Mouse (Mus musculus) spleen, postnatal 14 days (tissue): ENCODE measurements around the gene Grhpr.
"Not testable (repeated sequence)": the region's sequence is repeated elsewhere in the genome, so short reads cannot be mapped to it uniquely, and the experiment has no call there.

Source experiments
- DNase-seq, 2 experiments: peaks; one replicate each; pipeline ENCODE4 v3.0.0; 2021 to 2022; ENCODE audit warnings: low spot score in 2 of 2

Grhpr gene

DNA sequence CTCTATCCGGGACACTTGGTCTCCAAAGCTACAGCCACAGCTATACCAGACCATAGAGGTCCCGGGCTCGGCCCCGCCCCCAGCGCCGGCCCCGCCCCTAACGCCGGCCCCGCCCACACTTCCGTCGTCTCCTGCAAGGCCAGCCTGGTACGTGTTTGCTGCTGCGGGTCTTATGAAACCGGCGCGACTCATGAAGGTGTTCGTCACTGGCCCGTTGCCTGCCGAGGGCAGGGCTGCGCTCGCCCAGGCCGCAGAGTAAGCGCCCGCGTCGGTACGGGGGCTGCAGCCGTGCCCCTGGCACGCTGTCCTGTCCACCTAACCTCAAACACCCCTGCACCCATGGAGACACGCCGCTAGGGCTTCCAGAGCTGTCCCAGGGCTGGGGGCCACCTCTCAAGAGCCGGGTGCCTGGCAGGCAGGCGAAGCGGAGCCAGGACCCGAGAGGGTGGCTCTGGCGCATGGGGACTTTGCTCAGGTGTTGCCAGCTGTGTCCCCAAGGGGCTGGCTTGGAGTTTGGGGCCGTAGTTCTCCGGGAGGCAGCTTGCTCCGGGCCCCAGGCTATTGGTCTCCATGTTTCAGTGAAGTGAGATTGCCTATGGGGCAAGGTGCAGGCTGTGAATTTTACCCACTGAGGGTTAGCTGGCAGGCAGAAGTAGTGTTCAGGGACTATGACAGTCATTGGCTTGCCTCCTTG, at the start of gene Grhpr:
Gene Grhpr, plus strand, starts transcription at position 116 of the 694 bp plus-strand sequence.
- peak; percentile 70 to 78 for DNase-seq

DNA sequence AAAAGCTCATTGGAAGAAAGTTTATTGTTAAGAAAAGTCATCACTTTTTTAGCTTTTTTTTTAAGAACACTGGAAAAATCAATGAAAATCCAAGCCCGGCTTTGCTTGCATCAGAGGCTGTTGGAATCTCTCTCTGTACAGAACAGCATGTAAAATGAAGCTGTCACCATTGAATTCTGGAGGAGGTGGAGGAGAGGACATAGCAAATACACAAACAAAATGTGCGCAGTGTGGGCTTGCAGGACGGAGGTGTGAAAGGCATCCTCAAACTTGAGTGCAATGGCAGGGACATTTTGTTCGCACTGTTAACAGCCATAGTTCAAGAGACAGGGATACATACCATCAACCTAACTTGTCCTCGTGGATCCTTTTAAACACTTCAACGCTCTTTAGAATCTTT, 49.5 kb upstream of the Grhpr start:
- DNase-seq, result no peak

- no peak for DNase-seq
Observed at GRCm38 (mm10) chr4:44938359-44939340, 42.5 kb upstream of the Grhpr start.

- peak in 1 of 2 experiments; percentile 35 for DNase-seq
Observed at GRCm38 (mm10) chr4:44939576-44940249, 41.5 kb upstream of the Grhpr start.

GRCm38 (mm10) chr4:44940286-44940685, 40.9 kb upstream of the Grhpr start:
- no peak for DNase-seq

GRCm38 (mm10) chr4:44942237-44942636, 39.0 kb upstream of the Grhpr start:
- DNase-seq, result no peak

GRCm38 (mm10) chr4:44943480-44943879, 37.7 kb upstream of the Grhpr start:
- DNase-seq, result no peak

DNA sequence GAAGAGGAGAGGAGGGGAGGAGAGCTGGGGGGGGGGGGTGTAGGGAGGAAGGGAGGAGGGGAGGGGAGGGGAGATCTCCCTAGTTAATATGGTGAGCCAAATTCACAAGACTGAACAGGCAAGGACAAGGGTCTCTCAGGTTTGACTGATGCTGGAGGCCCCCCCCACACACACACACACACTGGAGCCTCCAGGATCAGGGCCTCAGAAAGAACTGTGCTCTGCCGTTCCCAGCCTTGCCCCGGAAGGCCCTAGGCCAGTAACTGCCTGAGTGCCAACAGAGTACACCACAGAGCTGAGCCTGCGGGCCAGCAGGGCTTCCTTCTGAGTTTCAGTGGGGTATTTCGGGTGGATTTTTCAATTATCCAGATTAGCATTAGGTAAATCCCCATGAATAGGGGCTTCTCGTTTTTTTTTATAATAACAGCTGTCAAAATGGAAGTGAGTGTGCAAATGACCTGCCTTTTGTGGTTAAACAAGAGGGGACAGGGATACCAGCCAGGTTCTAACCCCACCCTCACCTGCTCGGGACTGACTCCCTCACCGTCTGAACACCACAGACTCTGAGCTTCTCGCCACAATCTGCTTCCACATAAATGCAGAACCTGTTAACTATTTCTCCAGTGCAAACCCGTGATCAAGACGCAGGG, 36.6 kb upstream of the Grhpr start:
- no peak for DNase-seq

DNA sequence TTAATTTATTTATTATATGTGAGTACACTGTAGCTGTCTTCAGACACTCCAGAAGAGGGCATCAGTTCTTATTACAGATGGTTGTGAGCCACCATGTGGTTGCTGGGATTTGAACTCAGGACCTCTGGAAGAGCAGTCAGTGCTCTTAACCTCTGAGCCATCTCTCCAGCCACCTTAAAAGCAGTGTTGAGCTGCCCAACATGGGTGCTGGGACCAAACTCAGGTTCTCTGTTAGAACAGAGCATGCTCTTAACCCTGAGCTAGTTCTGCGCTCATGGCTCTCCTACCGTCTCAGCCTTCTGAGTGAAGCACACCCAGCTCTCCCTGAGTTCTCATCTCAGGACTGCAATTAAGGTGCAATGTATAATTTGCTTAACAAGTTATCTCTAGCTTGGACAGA, 35.1 kb upstream of the Grhpr start:
- not testable (repeated sequence) for DNase-seq

DNA sequence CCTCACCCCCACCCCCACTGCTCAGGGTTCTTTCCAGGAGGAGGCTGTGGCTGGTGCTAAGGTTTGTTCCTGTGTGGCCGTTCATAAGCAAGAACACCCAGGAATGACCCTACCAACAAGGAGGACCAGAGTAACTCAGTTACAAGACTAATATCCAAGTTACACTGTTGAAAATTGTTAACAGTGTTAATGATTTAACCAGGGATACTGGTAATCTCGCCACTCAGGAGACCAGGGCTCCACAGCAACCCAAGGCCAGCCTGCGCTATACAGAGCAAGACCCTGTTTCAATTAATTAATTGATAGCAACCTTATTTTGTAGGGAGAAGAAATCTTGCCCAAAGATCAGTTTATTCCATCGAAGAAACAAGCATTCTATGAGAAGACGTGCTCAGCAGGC, 33.7 kb upstream of the Grhpr start:
- DNase-seq, result no peak

DNA sequence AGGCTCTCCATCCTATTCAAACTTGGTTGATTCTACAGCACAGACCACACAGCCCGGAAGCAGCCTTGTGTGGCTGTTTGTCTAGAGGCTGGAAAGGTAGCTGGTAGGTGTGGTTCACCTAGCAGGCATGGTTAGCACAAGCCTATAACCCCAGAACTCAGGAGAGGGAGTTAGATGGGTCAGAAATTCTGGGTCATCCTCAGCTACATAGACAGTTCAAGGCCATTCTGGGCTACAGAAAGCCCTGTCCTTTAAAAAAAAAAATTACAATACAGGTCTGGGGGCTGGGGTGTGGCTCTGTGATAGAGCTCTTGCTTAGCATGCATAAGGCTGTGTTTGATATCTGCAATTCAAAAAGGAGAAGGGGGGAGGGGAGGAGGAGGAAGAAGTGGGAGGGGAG, 32.9 kb upstream of the Grhpr start:
- DNase-seq, result no peak

DNA sequence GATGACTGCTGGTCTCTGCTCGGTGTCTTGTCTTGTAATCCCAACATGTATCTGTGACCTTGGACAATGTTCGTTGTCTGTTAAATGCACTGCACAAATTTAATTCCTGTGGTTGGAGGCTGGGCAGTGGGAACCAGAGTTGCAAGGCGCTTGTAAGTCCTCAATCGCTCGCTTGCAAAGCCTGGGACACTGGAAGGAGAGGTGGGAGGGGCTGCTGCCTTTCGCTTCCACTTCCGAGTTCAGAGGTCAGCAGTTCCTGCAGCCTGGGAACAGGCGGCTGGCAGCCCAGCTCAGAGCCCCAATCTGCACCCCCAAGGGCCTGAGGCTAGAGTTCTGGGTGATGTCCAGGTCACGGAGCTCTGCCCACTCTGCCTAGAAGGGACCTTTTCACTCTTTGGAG, 28.2 kb upstream of the Grhpr start:
- DNase-seq, result no peak

GRCm38 (mm10) chr4:44958776-44959175, 22.4 kb upstream of the Grhpr start:
- DNase-seq, result no peak

DNA sequence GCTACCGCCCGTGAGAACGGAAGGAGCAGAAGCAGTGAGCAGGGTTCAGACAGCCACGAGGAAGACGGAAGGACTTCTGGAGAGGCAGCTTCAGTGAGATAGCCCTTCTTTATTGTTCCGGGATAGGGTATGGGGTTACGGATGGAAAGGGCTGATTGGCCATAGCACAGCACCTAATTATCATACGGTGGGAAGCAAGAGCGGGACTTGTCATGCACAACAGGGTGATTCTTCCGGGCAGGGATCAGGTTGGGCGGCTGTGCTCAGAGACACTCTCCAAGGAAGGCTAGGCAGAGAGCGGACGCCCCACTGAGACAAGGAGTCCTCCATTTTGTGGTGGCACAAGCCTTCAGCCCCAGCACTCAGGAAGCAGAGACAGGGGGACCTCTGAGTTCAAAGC, 22.0 kb upstream of the Grhpr start:
- DNase-seq, result no peak

GRCm38 (mm10) chr4:44963156-44963555, 18.0 kb upstream of the Grhpr start:
- DNase-seq, result no peak

DNA sequence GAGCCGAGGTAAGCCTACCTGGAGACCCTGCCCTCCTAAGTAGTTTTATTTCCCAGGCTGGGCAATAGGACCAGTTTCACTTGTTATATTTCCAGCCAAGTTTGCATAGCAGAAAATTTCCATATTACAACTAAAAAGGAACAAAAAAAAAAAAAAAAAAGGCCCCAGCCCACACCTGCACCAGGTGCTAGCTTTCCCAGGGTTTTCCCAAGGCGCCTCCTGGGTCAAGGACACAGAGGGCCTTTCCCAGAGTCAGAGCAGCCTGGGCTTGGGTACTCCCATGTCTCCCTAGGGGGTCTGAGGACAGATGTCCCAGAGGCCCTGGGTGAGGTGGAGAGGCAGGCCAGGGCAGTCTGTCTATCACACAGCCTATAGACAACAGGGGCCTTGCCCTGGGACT, 16.0 kb upstream of the Grhpr start:
- no peak for DNase-seq

DNA sequence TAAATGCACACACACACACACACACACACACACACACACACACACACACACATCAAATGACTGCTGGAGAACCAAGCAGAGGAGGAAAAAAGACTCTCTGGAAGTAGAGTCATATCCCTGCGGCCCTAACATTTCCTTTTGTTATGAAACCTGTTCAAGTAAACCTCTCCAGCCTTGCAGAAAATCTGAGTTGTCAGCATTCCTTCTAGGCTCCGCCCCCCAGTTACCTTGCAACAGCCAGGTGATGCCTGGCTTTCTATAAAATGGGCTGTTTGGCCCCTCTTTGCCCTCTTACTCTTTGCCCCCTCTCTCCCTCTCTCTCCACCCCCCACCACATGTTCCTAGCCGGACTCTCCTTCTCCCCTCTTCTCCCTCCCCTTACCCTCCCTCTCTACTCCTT, 15.5 kb upstream of the Grhpr start:
- no peak for DNase-seq

DNA sequence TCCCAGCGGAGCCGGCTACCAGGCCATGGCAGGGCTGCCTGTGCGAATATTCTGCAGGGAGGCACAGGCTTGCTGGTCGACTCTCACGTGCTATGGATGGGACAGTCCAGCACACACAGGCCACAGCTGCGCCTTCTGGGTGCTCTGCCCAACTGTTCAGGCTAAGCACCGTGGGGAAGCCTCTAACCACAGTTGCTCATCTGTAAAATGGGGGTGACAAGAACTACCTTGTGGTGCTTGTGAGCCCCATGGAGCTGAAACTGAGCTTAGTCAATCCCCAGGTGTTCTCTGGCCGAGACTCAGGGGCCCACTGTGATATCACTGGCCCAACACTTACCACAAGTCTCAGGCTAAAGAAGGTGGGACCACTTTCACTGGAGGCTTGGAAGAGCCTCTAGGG, 13.8 kb upstream of the Grhpr start:
- DNase-seq, result no peak

GRCm38 (mm10) chr4:44970056-44970455, 11.1 kb upstream of the Grhpr start:
- DNase-seq, result peak; percentile 47 to 59

DNA sequence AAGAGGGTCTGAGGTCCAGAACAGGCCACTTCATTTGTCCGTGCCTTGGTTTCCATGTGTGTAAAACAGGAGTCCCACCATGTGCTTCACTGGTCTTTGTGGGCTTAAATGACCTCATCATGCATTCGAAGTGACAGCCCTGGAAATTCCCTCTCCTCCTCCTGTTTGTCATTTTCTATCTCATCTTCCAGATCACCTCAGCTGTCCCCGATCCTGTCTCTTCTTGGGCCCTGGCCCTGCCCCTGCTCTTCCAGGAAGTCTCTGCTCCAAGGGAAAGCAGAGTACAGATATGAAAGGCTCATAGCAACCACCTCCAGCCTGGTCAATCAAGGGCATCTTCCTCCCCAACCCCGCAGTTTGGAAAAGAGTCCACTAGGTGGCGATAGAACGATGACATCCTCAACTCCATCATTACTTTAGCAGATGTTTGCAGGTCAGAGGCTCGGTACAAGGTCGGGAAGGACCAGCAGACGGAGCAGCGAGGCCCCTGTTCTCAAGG, 10.5 kb upstream of the Grhpr start:
- DNase-seq, result peak; percentile 44 to 64

DNA sequence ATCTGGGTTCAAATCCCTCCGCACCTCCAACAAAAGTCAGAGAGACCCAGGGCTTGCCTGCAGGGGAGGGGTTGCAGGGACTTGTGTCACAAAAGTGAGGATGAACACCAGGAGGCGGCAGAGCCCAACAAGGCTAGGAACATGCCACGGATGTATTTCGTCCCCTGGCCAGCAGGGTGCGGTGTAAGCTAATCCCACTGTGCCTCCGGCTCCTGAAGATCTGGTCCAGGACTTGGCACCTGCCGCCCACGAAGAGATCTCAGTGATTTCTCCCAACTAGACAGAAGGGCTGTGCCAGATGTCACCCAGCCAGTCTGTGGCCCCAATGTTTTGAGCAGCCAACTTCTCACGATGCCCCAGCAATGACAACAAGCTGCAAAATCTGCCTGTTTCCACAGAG, 7.7 kb upstream of the Grhpr start:
- DNase-seq, result peak; percentile 76 to 84

DNA sequence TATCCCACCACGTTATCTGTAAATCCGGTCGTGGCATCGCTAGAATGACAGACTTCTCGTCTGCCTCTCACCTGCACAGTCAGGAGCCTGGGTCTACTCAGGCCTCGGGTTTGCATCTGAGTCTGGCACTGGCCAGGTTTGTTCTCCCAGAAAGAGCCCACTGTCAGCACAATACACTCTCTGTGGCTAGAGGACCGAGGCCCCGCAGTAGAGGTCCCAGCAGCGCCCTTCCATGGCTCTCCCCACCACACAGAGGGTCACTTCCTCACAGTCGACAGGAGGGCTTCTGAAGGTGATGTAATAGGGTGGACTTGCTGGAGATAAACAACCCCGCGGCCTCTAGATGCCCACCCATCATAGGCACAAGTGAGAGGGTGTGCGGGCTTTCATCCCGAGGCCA, 7.3 kb upstream of the Grhpr start:
- no peak for DNase-seq
